Comparison of ENCODE assay signal across 19 mouse cellular contexts in genomic region chr12:98910096-98910495, GRCm38 (mm10). TPM values are rescaled to one million over a fixed set of nuclear protein-coding genes. Genes with fewer than 3 reads are reported as not detected.
"Had no signal": no experiment of that assay in that cellular context is flagged by ENCODE, and none has a peak within 500 bp of the region (broad histone marks: within the 10 kb centered on the region; RNA-seq: fewer than 3 reads in every experiment).

No protein-coding gene starts in this region.

- DNase-seq: kidney, postnatal 36 days; layer of hippocampus, adult 9-11 months; liver; liver, embryonic 13.5 days; liver, postnatal 0 days; lung, postnatal 14 days; retina, postnatal 1 day; right cerebral cortex, postnatal 4 days; spleen, adult 18-20 months; thymus, postnatal 36 days had no signal

- H3K27ac ChIP-seq: kidney, postnatal 0 days; limb, embryonic 12.5 days; liver, embryonic 13.5 days; lung, embryonic 15.5 days; macrophage; midbrain, embryonic 15.5 days; neural tube, embryonic 12.5 days had no signal

- H3K4me2 ChIP-seq: limb, embryonic 12.5 days; liver, embryonic 13.5 days; lung, embryonic 15.5 days; midbrain, embryonic 11.5 days; midbrain, embryonic 15.5 days; neural tube, embryonic 12.5 days had no signal

- H3K4me3 ChIP-seq: limb, embryonic 12.5 days; liver, embryonic 13.5 days; lung, embryonic 15.5 days; megakaryocyte, embryonic 14.5 days; midbrain, embryonic 15.5 days; neural tube, embryonic 12.5 days had no signal

- H3K36me3 ChIP-seq: limb, embryonic 12.5 days; liver, embryonic 13.5 days; lung, embryonic 15.5 days; midbrain, embryonic 15.5 days; neural tube, embryonic 12.5 days had no signal

- H3K4me1 ChIP-seq: limb, embryonic 12.5 days; liver, embryonic 13.5 days; lung, embryonic 15.5 days; megakaryocyte, embryonic 14.5 days; midbrain, embryonic 15.5 days; neural tube, embryonic 12.5 days had no signal

- ATAC-seq: liver, postnatal 0 days; midbrain, embryonic 15.5 days had no signal

- H3K9me3 ChIP-seq: limb, embryonic 12.5 days; liver, embryonic 13.5 days; lung, embryonic 15.5 days; megakaryocyte, embryonic 14.5 days; midbrain, embryonic 15.5 days; neural tube, embryonic 12.5 days had no signal

- H3K27me3 ChIP-seq: limb, embryonic 12.5 days; midbrain, embryonic 15.5 days; neural tube, embryonic 12.5 days had no signal

- H3K9ac ChIP-seq: limb, embryonic 12.5 days; liver, embryonic 13.5 days; liver, postnatal 0 days; lung, embryonic 15.5 days; midbrain, embryonic 15.5 days; neural tube, embryonic 12.5 days had no signal

RNA-seq across cellular contexts. Expression of gene Ttc8, which starts 10.3 kb away (rescaled TPM):
- total RNA-seq: monocyte, adult 5-6 weeks had no signal
